Mouse (Mus musculus) hematopoietic stem cell, adult 5-6 weeks (primary cell): ENCODE results near the gene Dis3. TPM values are rescaled to one million over a fixed set of nuclear protein-coding genes. Genes with fewer than 3 reads are reported as not detected.
A peak's percentile ranks its signal among the peaks of the same experiment; 100 is the strongest.

Experiments used
- ATAC-seq, 2 experiments: fragments of 125-278 bp in 1 of 2; replicated peaks in 1 of 2; 2 replicates each; pipeline ENCODE4 v1.8.0; 2016 to 2017; ENCODE audit warnings: inconsistent platforms in 2 of 2, mild to moderate bottlenecking in 2 of 2, moderate number of reproducible peaks in 2 of 2, low read depth in 1 of 2, moderate TSS enrichment in 1 of 2; ENCODE audit not compliant: low FRiP score in 2 of 2, poor library complexity in 2 of 2, severe bottlenecking in 2 of 2, insufficient read depth in 1 of 2, low TSS enrichment in 1 of 2
- total RNA-seq: library from RNA; stranded (forward); fragments of 172-1452, 232-1000 nt; gene quantifications from 2 replicates; pipeline ENCODE4 v1.2.3, GENCODE M21; 2017

Gene Dis3
- 52.9 and 86.9 TPM in 2 replicates for total RNA-seq

GRCm38 (mm10) chr14:99099267-99099966, at the start of gene Dis3, which contains the start of gene Pibf1:
Gene Dis3 (minus strand): TSS chr14:99099770.
Gene Pibf1 (plus strand): TSS chr14:99099424.
- peak; percentile 99 to 100 for ATAC-seq

- ATAC-seq: no peak
Measured at GRCm38 (mm10) chr14:99146841-99147240, 47.3 kb upstream of the Dis3 start.

GRCm38 (mm10) chr14:99141786-99142633, 42.4 kb upstream of the Dis3 start:
- ATAC-seq: peak; percentile 92 to 93

GRCm38 (mm10) chr14:99140036-99140435, 40.5 kb upstream of the Dis3 start:
- ATAC-seq: no peak

- ATAC-seq: no peak
Measured at GRCm38 (mm10) chr14:99136297-99136696, 36.7 kb upstream of the Dis3 start.

- no peak for ATAC-seq
Measured at GRCm38 (mm10) chr14:99135761-99136160, 36.2 kb upstream of the Dis3 start.

GRCm38 (mm10) chr14:99134048-99134447, 34.5 kb upstream of the Dis3 start:
- no peak for ATAC-seq

GRCm38 (mm10) chr14:99129050-99129449, 29.5 kb upstream of the Dis3 start:
- no peak for ATAC-seq

GRCm38 (mm10) chr14:99127509-99127908, 27.9 kb upstream of the Dis3 start:
- no peak for ATAC-seq

GRCm38 (mm10) chr14:99126713-99127112, 27.1 kb upstream of the Dis3 start:
- no peak; a peak in 1 of 4 replicates for ATAC-seq

- no peak for ATAC-seq
Measured at GRCm38 (mm10) chr14:99124076-99124475, 24.5 kb upstream of the Dis3 start.

- ATAC-seq: no peak
Measured at GRCm38 (mm10) chr14:99121584-99122339, 22.2 kb upstream of the Dis3 start.

GRCm38 (mm10) chr14:99117576-99117975, 18.0 kb upstream of the Dis3 start:
- ATAC-seq: no peak

GRCm38 (mm10) chr14:99108762-99109161, 9.2 kb upstream of the Dis3 start:
- ATAC-seq: no peak

GRCm38 (mm10) chr14:99107631-99108187, 8.1 kb upstream of the Dis3 start:
- no peak for ATAC-seq

- ATAC-seq: no peak
Measured at GRCm38 (mm10) chr14:99106671-99107070, 7.1 kb upstream of the Dis3 start.

GRCm38 (mm10) chr14:99104542-99105123, 5.1 kb upstream of the Dis3 start:
- ATAC-seq: no peak
